Mouse (Mus musculus) c-Kit-positive CD71-positive TER-119-negative erythroid progenitor cells, embryonic 14.5 days (primary cell): ENCODE data around the gene Cpa1.
A peak's percentile ranks its signal among the peaks of the same experiment; 100 is the strongest.

ENCODE experiments used
- DNase-seq: peaks from one replicate; pipeline ENCODE4 v3.0.0-alpha.2; 2013; ENCODE audit warnings: low read depth

Cpa1 gene

GRCm38 (mm10) chr6:30673764-30674561, 34.9 kb downstream of the Cpa1 start:
- DNase-seq, result no peak

- DNase-seq, result no peak
Observed at GRCm38 (mm10) chr6:30674714-30675280, 35.8 kb downstream of the Cpa1 start.

DNA sequence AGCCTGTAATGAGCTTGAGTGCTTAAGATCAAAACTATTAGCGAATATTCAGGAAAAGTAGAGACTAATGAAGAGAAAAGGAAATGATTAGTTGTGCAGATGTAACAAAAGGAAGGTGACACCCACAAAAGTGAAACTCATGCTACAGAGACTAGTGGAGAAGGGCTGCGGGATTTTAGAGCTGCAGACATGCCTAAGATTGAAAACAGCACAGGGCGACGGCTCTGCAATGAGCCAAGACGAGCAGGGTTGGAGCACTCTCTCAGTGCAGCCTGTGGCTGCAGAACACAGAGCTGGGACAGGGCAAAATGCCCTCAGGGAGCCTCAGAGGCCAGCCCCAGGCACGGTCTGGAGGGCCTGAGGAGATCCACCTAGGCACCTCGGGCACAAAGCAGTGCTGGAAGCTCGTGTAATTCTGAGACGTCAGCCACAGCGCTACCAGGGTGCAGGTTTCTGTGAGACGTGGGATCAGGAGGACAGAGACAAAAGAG, 36.3 kb downstream of the Cpa1 start:
- DNase-seq, result no peak

DNA sequence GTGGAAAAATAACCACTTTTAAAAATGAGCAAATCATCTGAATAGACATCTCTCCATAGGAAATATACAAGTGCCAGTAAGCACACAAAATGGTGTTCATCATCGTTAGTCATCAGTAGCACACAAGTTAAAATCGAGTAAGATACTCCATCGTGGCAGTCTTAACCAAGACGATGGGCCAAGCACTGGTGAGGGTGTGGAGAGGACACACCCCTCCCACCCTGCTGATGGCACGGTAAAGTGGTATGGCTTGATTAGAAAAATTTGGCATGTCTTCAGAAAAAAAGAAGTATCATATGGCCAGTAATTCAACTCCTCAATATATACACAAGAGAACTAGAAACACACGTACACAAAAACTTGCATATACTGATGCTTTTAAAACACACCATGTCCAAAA, 37.5 kb downstream of the Cpa1 start:
- no peak for DNase-seq

- DNase-seq, result no peak
Observed at GRCm38 (mm10) chr6:30677591-30677990, 38.6 kb downstream of the Cpa1 start.

DNA sequence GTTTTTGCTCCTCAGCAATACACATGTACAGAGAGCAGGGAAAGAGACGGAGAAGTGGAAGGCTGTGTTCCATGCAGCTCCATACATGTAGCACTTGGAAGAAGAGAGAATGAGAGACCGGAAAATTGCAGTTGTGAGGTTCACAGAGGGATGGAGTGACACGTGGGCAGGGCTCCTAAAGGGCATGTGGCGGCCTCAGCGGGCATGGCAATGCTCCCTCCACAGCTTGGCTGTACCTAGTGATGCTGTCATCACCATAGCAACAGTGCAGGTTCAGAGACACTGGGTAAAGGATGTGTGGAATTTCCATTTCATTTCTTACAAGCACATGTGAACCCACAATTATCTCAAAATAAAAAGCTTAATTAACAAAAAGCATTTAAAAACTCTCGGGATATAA, 39.5 kb downstream of the Cpa1 start:
- no peak for DNase-seq

DNA sequence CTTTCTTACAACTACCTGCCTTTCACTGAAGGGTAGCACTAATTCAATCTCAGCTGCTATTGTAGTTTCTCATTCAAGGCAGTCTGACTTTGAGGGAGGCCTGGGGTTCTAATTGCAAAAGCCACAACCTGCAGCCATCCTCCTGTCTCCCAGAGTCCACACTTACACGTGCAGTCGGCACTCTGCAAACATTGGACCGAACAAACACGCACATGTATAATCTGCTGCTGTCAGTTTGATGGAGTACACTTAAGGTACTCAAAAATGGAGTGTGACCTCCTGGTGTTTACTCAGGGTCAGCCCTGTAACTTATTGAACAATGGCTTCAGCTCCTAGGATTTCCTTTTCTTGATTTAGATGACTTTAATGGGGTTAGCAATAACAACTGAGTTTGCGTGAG, 40.5 kb downstream of the Cpa1 start:
- DNase-seq, result no peak

- DNase-seq, result no peak
Observed at GRCm38 (mm10) chr6:30680442-30680841, 41.4 kb downstream of the Cpa1 start.

DNA sequence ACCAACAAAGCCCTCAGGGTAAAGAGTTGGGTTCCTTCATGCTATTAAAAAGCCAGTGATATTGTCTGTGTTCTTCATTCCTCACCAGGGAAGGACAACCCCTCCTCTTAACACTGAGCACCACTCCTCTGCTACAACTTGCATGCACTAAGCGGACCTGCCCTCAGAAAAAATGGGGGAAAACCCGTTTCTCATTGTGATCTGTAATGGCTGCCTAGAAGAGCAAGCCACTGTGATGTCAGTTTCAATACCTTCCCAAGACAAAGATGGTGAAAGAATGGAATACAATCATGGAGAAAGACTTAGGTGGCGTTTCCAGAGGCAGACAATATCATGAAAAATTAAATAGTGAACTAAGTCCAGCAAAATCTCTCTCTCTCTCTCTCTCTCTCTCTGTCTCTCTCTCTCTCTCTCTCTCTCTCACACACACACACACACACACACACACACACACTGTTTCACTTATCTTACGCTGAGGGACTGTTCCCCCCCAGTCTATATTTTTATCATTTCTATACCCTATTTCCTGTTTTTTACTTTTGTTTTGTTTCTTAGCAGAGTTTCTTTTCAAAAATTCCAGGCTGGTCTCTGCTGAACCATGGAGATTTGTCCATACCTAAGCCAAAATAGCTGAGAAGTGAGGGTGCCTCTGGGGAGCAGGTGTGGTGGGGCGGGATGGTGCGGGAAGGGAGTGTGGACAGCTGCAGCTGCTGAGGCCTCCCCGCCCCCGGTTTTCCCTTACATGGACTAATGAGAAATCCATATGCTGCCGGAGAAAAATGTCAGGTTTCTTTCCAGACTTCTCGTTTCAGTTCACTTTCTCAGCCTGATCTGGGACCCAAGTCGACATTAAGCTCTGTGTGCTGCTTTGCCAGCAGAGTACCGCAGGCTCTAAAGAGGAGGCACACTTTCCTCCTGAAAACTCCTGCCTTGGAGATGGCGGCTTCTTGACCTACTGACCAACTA, 43.2 kb downstream of the Cpa1 start:
- no peak for DNase-seq

- no peak for DNase-seq
Observed at GRCm38 (mm10) chr6:30684570-30684969, 45.6 kb downstream of the Cpa1 start.

DNA sequence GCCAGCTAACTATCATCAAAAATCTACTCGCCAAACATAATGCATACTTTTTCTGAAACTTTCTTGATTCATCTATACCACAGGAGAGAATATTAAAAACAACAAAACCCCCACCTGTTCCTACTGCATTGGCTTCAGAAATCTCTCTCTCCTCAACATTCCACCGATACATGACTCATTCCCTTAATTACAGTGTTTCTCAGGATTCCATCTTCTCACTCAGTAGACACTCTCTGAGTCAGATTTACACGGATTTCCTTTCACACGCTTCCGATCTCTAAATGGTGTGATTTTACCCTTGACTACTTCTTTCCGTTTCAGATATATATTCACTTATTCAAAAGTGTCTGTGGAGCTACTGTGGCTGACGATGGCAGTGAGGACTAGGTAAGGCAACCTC, 48.2 kb downstream of the Cpa1 start:
- no peak for DNase-seq

DNA sequence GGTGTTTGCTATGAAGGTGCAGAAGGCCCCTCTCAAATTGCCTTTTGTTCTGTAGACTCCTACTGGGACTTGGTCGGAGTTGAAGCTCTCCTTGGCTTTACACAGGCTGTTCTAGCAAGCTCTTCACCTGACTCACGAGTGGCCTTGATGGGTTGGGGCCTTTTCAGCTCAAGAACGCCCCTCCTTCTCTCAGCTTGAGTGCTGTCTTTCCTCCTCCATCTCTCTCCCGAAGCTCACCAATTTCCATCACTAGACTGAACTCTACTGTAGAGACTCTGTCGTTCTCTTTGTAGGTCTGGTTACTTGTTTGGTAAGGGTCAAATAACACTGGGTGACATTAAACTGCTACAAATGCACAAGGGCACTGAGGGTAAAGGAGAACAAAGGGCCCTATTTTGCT, 53.8 kb downstream of the Cpa1 start:
- no peak for DNase-seq

- DNase-seq, result peak; percentile 89
Observed at GRCm38 (mm10) chr6:30693350-30693991, 54.5 kb downstream of the Cpa1 start, which contains the start of gene Cep41. TSS of gene Cep41 (minus strand) at chr6:30693749.

GRCm38 (mm10) chr6:30694209-30694608, 55.2 kb downstream of the Cpa1 start:
- no peak for DNase-seq
